Mouse (Mus musculus) liver, embryonic 11.5 days (tissue): Measurements from ENCODE around the gene Gm20441. TPM values are rescaled to one million over a fixed set of nuclear protein-coding genes. Genes with fewer than 3 reads are reported as not detected.

Source experiments
- ATAC-seq: fragments of 200-750 bp; cut with Nextera tagmentation; replicated peaks from 2 replicates; pipeline ENCODE4 v1.8.0; 2017; ENCODE audit warnings: moderate number of reproducible peaks, mild to moderate bottlenecking, moderate TSS enrichment, moderate library complexity; ENCODE audit not compliant: low FRiP score
- DNase-seq: peaks from one replicate; pipeline ENCODE4 v3.0.0-alpha.2; 2017; ENCODE audit warnings: low spot score
- H3K27ac ChIP-seq: fragments of 300-500 bp; sonication (generic); 2 replicates; pipeline ENCODE4 v1.5.1; 2014; ENCODE audit warnings: mild to moderate bottlenecking, low read depth, low read length, control low read depth
- H3K27me3 ChIP-seq: fragments of 300-500 bp; sonication (generic); replicated peaks from 2 replicates; pipeline ENCODE4 v1.6.1; 2014; ENCODE audit warnings: low read length, mixed read lengths; ENCODE audit not compliant: control insufficient read depth, insufficient read depth
- H3K36me3 ChIP-seq: fragments of 300-500 bp; sonication (generic); 2 replicates; pipeline ENCODE4 v1.6.1; 2014; ENCODE audit warnings: mild to moderate bottlenecking, low read length, moderate library complexity, mixed read lengths; ENCODE audit not compliant: control insufficient read depth, insufficient read depth
- H3K4me1 ChIP-seq: fragments of 300-500 bp; sonication (generic); replicated peaks from 2 replicates; pipeline ENCODE4 v1.6.1; 2014; ENCODE audit warnings: low read length, mixed read lengths; ENCODE audit not compliant: control insufficient read depth, insufficient read depth
- H3K4me2 ChIP-seq: fragments of 300-500 bp; sonication (generic); 2 replicates; pipeline ENCODE4 v1.6.1; 2014; ENCODE audit warnings: mild to moderate bottlenecking, control low read depth, moderate library complexity
- H3K4me3 ChIP-seq: fragments of 300-500 bp; sonication (generic); 2 replicates; pipeline ENCODE4 v1.5.1; 2014; ENCODE audit warnings: low read depth, low read length, control low read depth
- H3K9ac ChIP-seq: fragments of 300-500 bp; sonication (generic); 2 replicates; pipeline ENCODE4 v1.6.1; 2014; ENCODE audit warnings: low read depth, low read length, control low read depth
- H3K9me3 ChIP-seq: fragments of 300-500 bp; sonication (generic); 2 replicates; pipeline ENCODE4 v1.6.1; 2016; ENCODE audit warnings: low read length, inconsistent platforms, mixed read lengths; ENCODE audit not compliant: control insufficient read depth
- WGBS: fragments of 180-500 bp; shearing (Covaris S2); extraction: QIAGEN DNeasy Blood & Tissue Kit; methylation state at CpG from one replicate; pipeline ENCODE4 v1.1.7; 2014; 5-methylcytosine and 5-hydroxymethylcytosine counted together
- polyA plus RNA-seq: library from polyadenylated mRNA; unstranded; fragments of >200 nt; fragmentation: Nextera tagmentation; extraction: Ambion mirVana; gene quantifications from 2 replicates; pipeline ENCODE4 v1.2.1, GENCODE M21; 2014

Gene Gm20441
- not detected in 2 replicates for polyA plus RNA-seq

GRCm38 (mm10) chr10:75780769-75781578 is at the start of gene Gm20441, which contains the start of gene Gstt3:
Gene Gm20441, minus strand, starts transcription at chr10:75780954.
Gene Gstt3, minus strand, starts transcription at chr10:75781414.
- Histone ChIP-seq H3K4me1 (0 out of 2 replicates have a peak, but pooled peaks cover 3% of the 10 kb centered on the region), H3K27ac (no peak within 1 kb of the TSS), H3K27me3 (peaks cover 27% of the 10 kb centered on the region), H3K4me2 (peak within 1 kb of the TSS; percentile 88), H3K36me3 (no peaks in the 10 kb centered on the region), H3K9me3 (no peaks in the 10 kb centered on the region), H3K9ac (0 out of 2 replicates have a peak within 1 kb of the TSS, but pooled peaks have one; percentile 14), H3K4me3 (peak within 1 kb of the TSS; percentile 49)
- 1% methylated on average over 28 of the region's 28 CpGs for WGBS
- DNase-seq, result peak; percentile 56
- ATAC-seq, result no peak

- no peaks in the 10 kb centered on the region for H3K9me3 ChIP-seq
- ATAC-seq (no peak), DNase-seq (no peak)
- 85% methylated on average over 2 of the region's 2 CpGs for WGBS
- H3K9ac ChIP-seq, result no peak overlapping the region
- peaks cover 13% of the 10 kb centered on the region for H3K4me1 ChIP-seq
- H3K4me2 ChIP-seq, result no peak overlapping the region
- no peak overlapping the region for H3K4me3 ChIP-seq
- no peak overlapping the region for H3K27ac ChIP-seq
- H3K27me3 ChIP-seq, result no peaks in the 10 kb centered on the region
- no peaks in the 10 kb centered on the region for H3K36me3 ChIP-seq
Observed at GRCm38 (mm10) chr10:75830275-75830670, 49.5 kb upstream of the Gm20441 start.

GRCm38 (mm10) chr10:75829529-75830274 is 48.9 kb upstream of the Gm20441 start:
- 57% methylated on average over 2 of the region's 2 CpGs for WGBS

GRCm38 (mm10) chr10:75828500-75828931 is 47.8 kb upstream of the Gm20441 start:
- Histone ChIP-seq H3K4me3 (no peak overlapping the region), H3K27ac (no peak overlapping the region), H3K36me3 (no peaks in the 10 kb centered on the region), H3K4me1 (peaks cover 2% of the 10 kb centered on the region; the same call in 1 of the 2 replicates), H3K9ac (no peak overlapping the region), H3K4me2 (no peak overlapping the region), H3K27me3 (no peaks in the 10 kb centered on the region), H3K9me3 (no peaks in the 10 kb centered on the region)
- ATAC-seq (no peak), DNase-seq (no peak)

More at GRCm38 (mm10) chr10:75829529-75830274, 48.9 kb upstream of the Gm20441 start:
- H3K4me2 ChIP-seq, result no peak overlapping the region
- no peaks in the 10 kb centered on the region for H3K27me3 ChIP-seq
- no peak overlapping the region for H3K4me3 ChIP-seq
- H3K4me1 ChIP-seq, result peaks cover 10% of the 10 kb centered on the region
- ATAC-seq, result no peak
- no peak for DNase-seq
- H3K36me3 ChIP-seq, result no peaks in the 10 kb centered on the region
- no peak overlapping the region for H3K9ac ChIP-seq
- H3K9me3 ChIP-seq, result no peaks in the 10 kb centered on the region
- no peak overlapping the region for H3K27ac ChIP-seq

- Histone ChIP-seq H3K36me3 (no peaks in the 10 kb centered on the region), H3K9ac (no peak overlapping the region), H3K9me3 (no peaks in the 10 kb centered on the region), H3K4me3 (no peak overlapping the region), H3K4me2 (no peak overlapping the region), H3K27ac (no peak overlapping the region), H3K27me3 (no peaks in the 10 kb centered on the region), H3K4me1 (no peaks in the 10 kb centered on the region)
- DNase-seq (no peak), ATAC-seq (no peak)
- WGBS, result 94% methylated on average over 4 of the region's 4 CpGs
Observed at GRCm38 (mm10) chr10:75827668-75828360, 47.1 kb upstream of the Gm20441 start.

GRCm38 (mm10) chr10:75824530-75824929 is 43.8 kb upstream of the Gm20441 start:
- no peaks in the 10 kb centered on the region for H3K4me1 ChIP-seq
- H3K36me3 ChIP-seq, result no peaks in the 10 kb centered on the region
- WGBS, result 72% methylated on average over 4 of the region's 4 CpGs
- H3K9ac ChIP-seq, result no peak overlapping the region
- no peak for ATAC-seq
- no peak overlapping the region for H3K27ac ChIP-seq
- no peaks in the 10 kb centered on the region for H3K27me3 ChIP-seq
- no peak overlapping the region for H3K4me3 ChIP-seq
- no peaks in the 10 kb centered on the region for H3K9me3 ChIP-seq
- no peak overlapping the region for H3K4me2 ChIP-seq
- DNase-seq, result no peak

GRCm38 (mm10) chr10:75823782-75824181 is 43.0 kb upstream of the Gm20441 start:
- Histone ChIP-seq H3K4me3 (no peak overlapping the region), H3K27me3 (no peaks in the 10 kb centered on the region), H3K27ac (no peak overlapping the region), H3K36me3 (no peaks in the 10 kb centered on the region), H3K4me1 (no peaks in the 10 kb centered on the region), H3K9me3 (no peaks in the 10 kb centered on the region), H3K4me2 (no peak overlapping the region), H3K9ac (no peak overlapping the region)
- ATAC-seq (no peak), DNase-seq (no peak)
- 74% methylated on average over 1 of the region's 1 CpGs for WGBS

GRCm38 (mm10) chr10:75822443-75822842 is 41.7 kb upstream of the Gm20441 start, which contains the start of gene Gstt4:
Gene Gstt4, minus strand, starts transcription at chr10:75822543.
- H3K4me2 ChIP-seq, result no peak within 1 kb of the TSS
- 84% methylated on average over 2 of the region's 2 CpGs for WGBS
- no peaks in the 10 kb centered on the region for H3K27me3 ChIP-seq
- ATAC-seq (no peak), DNase-seq (no peak)
- no peak within 1 kb of the TSS for H3K9ac ChIP-seq
- no peak within 1 kb of the TSS for H3K27ac ChIP-seq
- H3K4me3 ChIP-seq, result no peak within 1 kb of the TSS
- no peaks in the 10 kb centered on the region for H3K36me3 ChIP-seq
- H3K4me1 ChIP-seq, result no peaks in the 10 kb centered on the region
- H3K9me3 ChIP-seq, result no peaks in the 10 kb centered on the region
